Mouse (Mus musculus) frontal cortex, adult 2 months (tissue): ENCODE measurements at regions not wholly inside any gene's neighbourhood (a gene's known extent, or its start where the extent isn't known, plus 50 kb on each side); places are given as distances from the start of the nearest gene placed in this dataset.
A peak's percentile ranks its signal among the peaks of the same experiment; 100 is the strongest.

ENCODE experiments used
- DNase-seq, 2 experiments: peaks; one replicate each; pipeline ENCODE4 v3.0.0; 2022; ENCODE audit warnings: low spot score in 1 of 2; ENCODE audit errors: extremely low spot score in 1 of 2

- no peak for DNase-seq
Observed at GRCm38 (mm10) chr5:119273203-119273602, 397.3 kb upstream of the Tbx3 start.

- no peak for DNase-seq
Observed at GRCm38 (mm10) chr5:119273615-119274014, 396.9 kb upstream of the Tbx3 start.

- DNase-seq, result no peak
Observed at GRCm38 (mm10) chr5:119274817-119275494, 395.5 kb upstream of the Tbx3 start.

- no peak for DNase-seq
Observed at GRCm38 (mm10) chr5:119280146-119280545, 390.3 kb upstream of the Tbx3 start.

GRCm38 (mm10) chr5:119289808-119290207 lies 380.7 kb upstream of the Tbx3 start:
- no peak for DNase-seq

GRCm38 (mm10) chr5:119292323-119292722 lies 378.1 kb upstream of the Tbx3 start:
- no peak for DNase-seq

- DNase-seq, result no peak
Observed at GRCm38 (mm10) chr5:119292889-119293288, 377.6 kb upstream of the Tbx3 start.

- DNase-seq, result no peak
Observed at GRCm38 (mm10) chr5:119299311-119299710, 371.2 kb upstream of the Tbx3 start.

- no peak for DNase-seq
Observed at GRCm38 (mm10) chr5:119300106-119300505, 370.4 kb upstream of the Tbx3 start.

- DNase-seq, result no peak
Observed at GRCm38 (mm10) chr5:119301539-119301938, 368.9 kb upstream of the Tbx3 start.

- DNase-seq, result no peak
Observed at GRCm38 (mm10) chr5:119304721-119305120, 365.7 kb upstream of the Tbx3 start.

- DNase-seq, result no peak
Observed at GRCm38 (mm10) chr5:119307768-119308167, 362.7 kb upstream of the Tbx3 start.

GRCm38 (mm10) chr5:119310178-119310930 lies 360.1 kb upstream of the Tbx3 start:
- DNase-seq, result no peak

- peak in 1 of 2 experiments; percentile 5 for DNase-seq
Observed at GRCm38 (mm10) chr5:119312808-119313207, 357.7 kb upstream of the Tbx3 start.

GRCm38 (mm10) chr5:119315149-119315548 lies 355.3 kb upstream of the Tbx3 start:
- no peak for DNase-seq

GRCm38 (mm10) chr5:119317617-119318016 lies 352.9 kb upstream of the Tbx3 start:
- no peak for DNase-seq

GRCm38 (mm10) chr5:119321368-119322144 lies 348.9 kb upstream of the Tbx3 start:
- no peak for DNase-seq

- no peak for DNase-seq
Observed at GRCm38 (mm10) chr5:119322411-119322810, 348.1 kb upstream of the Tbx3 start.

- no peak for DNase-seq
Observed at GRCm38 (mm10) chr5:119325681-119326255, 344.7 kb upstream of the Tbx3 start.

- DNase-seq, result no peak
Observed at GRCm38 (mm10) chr5:119326895-119327294, 343.6 kb upstream of the Tbx3 start.

GRCm38 (mm10) chr5:119328971-119329370 lies 341.5 kb upstream of the Tbx3 start:
- no peak for DNase-seq
